Mouse (Mus musculus) midbrain, embryonic 13.5 days (tissue): ENCODE data around the gene Mog. TPM values are rescaled to one million over a fixed set of nuclear protein-coding genes. Genes with fewer than 3 reads are reported as not detected.
"Not testable (repeated sequence)": the region's sequence is repeated elsewhere in the genome, so short reads cannot be mapped to it uniquely, and the experiment has no call there.

Experiments used
- ATAC-seq: fragments of 200-750 bp; cut with Nextera tagmentation; 2 replicates; pipeline ENCODE4 v1.8.0; 2017; ENCODE audit warnings: mild to moderate bottlenecking, moderate TSS enrichment, moderate library complexity
- H3K27ac ChIP-seq: fragments of 300-500 bp; sonication (generic); 2 replicates; pipeline ENCODE4 v1.5.1; 2015; ENCODE audit warnings: inconsistent platforms, mild to moderate bottlenecking, moderate library complexity
- H3K27me3 ChIP-seq: fragments of 300-500 bp; sonication (generic); 2 replicates; pipeline ENCODE4 v1.6.1; 2015; ENCODE audit warnings: mild to moderate bottlenecking, inconsistent platforms
- H3K36me3 ChIP-seq: fragments of 300-500 bp; sonication (generic); 2 replicates; pipeline ENCODE4 v1.6.1; 2015; ENCODE audit warnings: mild to moderate bottlenecking, inconsistent platforms
- H3K4me1 ChIP-seq: fragments of 300-500 bp; sonication (generic); replicated peaks from 2 replicates; pipeline ENCODE4 v1.6.1; 2015; ENCODE audit warnings: inconsistent platforms
- H3K4me2 ChIP-seq: fragments of 300-500 bp; sonication (generic); replicated peaks from 2 replicates; pipeline ENCODE4 v1.6.1; 2015; ENCODE audit warnings: moderate library complexity, mild to moderate bottlenecking, inconsistent platforms
- H3K4me3 ChIP-seq: fragments of 300-500 bp; sonication (generic); replicated peaks from 2 replicates; pipeline ENCODE4 v1.5.1; 2015; ENCODE audit warnings: mild to moderate bottlenecking, inconsistent platforms
- H3K9ac ChIP-seq: fragments of 300-500 bp; sonication (generic); replicated peaks from 2 replicates; pipeline ENCODE4 v1.6.1; 2015; ENCODE audit warnings: mild to moderate bottlenecking, inconsistent platforms
- H3K9me3 ChIP-seq: fragments of 300-500 bp; sonication (generic); 2 replicates; pipeline ENCODE4 v1.6.1; 2016; ENCODE audit warnings: mild to moderate bottlenecking, inconsistent platforms
- WGBS: fragments of 180-500 bp; shearing (Covaris S2); methylation state at CpG from one replicate; pipeline ENCODE4 v1.1.7; 2015; 5-methylcytosine and 5-hydroxymethylcytosine counted together
- polyA plus RNA-seq: library from polyadenylated mRNA; unstranded; fragments of >200 nt; fragmentation: Nextera tagmentation; extraction: Ambion mirVana; gene quantifications from 2 replicates; pipeline ENCODE4 v1.2.1, GENCODE M21; 2015

The Mog gene
- polyA plus RNA-seq, 1 experiment from 2014 or later = 1.6 TPM

DNA sequence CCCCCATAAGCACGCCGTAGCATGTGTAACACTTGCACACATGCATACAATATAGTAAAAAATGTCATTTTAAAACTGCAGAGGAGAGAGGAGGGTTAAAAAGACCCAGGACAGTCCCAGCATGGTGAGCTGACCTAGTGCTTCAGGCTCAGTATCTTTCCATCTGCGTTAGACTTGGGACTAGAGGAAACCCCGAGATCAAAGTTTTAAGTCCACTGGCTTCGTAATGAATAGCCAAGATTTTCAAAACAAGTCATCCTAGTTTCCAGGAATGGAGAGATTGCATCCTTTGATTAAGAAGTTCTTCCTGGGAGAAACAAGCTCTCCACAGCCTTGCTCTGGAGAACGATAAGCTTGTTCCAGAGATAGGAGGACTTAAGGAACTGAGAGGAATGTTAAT lies 15.0 kb downstream of the Mog start:
- 93% methylated on average over 6 of the region's 6 CpGs for WGBS
- Histone ChIP-seq H3K27ac (no peak overlapping the region), H3K36me3 (peaks cover 79% of the 10 kb centered on the region), H3K27me3 (no peaks in the 10 kb centered on the region), H3K4me1 (peaks cover 32% of the 10 kb centered on the region), H3K9ac (no peak overlapping the region), H3K4me3 (no peak overlapping the region), H3K4me2 (no peak overlapping the region), H3K9me3 (no peaks in the 10 kb centered on the region)
- ATAC-seq = no peak

DNA sequence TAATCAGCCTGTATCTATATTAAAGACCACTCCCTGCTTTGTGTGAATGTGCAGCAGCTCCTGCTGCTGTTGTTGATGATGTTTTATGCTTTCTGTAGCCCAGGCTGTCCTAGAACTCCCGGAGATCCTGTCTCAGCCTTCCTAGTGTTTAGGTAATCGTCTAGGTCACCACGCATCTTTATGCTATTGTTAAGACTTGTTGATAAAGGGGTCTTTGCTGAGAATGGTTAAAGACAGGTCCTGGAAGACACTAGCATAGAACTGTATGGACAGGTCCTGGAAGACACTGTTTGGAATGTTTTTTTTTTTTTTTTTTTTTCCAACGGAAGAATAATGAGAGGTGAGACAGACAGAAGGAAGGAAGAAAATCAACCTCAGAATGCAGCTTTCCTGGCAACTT lies 19.8 kb downstream of the Mog start:
- WGBS = 22% methylated on average over 4 of the region's 4 CpGs
- H3K9me3 ChIP-seq = no peaks in the 10 kb centered on the region
- H3K9ac ChIP-seq = peak overlapping the region; percentile 96
- peaks cover 39% of the 10 kb centered on the region for H3K36me3 ChIP-seq
- peaks cover 19% of the 10 kb centered on the region for H3K4me1 ChIP-seq
- peak overlapping the region; percentile 96 for H3K27ac ChIP-seq
- ATAC-seq = no peak; the same call in 1 of the 2 replicates
- peak overlapping the region; percentile 84 for H3K4me3 ChIP-seq
- peak overlapping the region; percentile 66 for H3K4me2 ChIP-seq
- no peaks in the 10 kb centered on the region for H3K27me3 ChIP-seq

- Histone ChIP-seq H3K27me3 (no peaks in the 10 kb centered on the region), H3K9me3 (no peaks in the 10 kb centered on the region), H3K27ac (peak overlapping the region; percentile 96), H3K9ac (peak overlapping the region; percentile 96), H3K4me3 (peak overlapping the region; percentile 84), H3K4me1 (peaks cover 19% of the 10 kb centered on the region), H3K4me2 (peak overlapping the region; percentile 66), H3K36me3 (peaks cover 32% of the 10 kb centered on the region)
- WGBS = under 1% methylated on average over 49 of the region's 49 CpGs
- ATAC-seq = peak; percentile 87
These were observed 20.6 kb downstream of the Mog start for GRCm38 (mm10) chr17:37002364-37003330.

DNA sequence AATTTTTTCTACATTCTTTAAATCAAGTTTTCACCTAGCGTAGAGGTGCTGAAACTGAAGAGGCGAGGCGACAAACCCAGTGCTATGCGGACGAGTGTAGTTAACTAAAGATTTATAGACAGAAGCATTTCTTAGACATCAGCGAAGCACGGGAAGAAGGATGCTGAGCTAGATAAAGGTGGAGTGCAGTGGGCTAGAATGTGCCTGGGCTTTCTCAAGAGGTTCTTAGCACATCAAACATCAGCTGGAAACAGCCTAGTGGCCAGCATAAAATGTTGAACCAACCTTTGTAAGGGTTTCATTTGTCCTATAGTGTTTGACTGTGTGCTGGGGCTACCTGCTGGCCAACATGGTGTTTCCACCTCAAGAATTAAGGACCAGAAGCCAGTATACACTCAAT lies 22.3 kb downstream of the Mog start, which contains the start of gene Zfp57:
Zfp57 (plus strand) TSS at position 301 of the 400 bp plus-strand sequence.
- ATAC-seq = no peak
- H3K27ac ChIP-seq = peak within 1 kb of the TSS; percentile 96; the same call in 1 of the 2 replicates
- peaks cover 19% of the 10 kb centered on the region for H3K4me1 ChIP-seq
- no peak within 1 kb of the TSS for H3K9ac ChIP-seq
- H3K27me3 ChIP-seq = no peaks in the 10 kb centered on the region
- 97% methylated on average over 7 of the region's 7 CpGs for WGBS
- peak within 1 kb of the TSS; percentile 84 for H3K4me3 ChIP-seq
- H3K4me2 ChIP-seq = peak within 1 kb of the TSS; percentile 66
- H3K36me3 ChIP-seq = peaks cover 15% of the 10 kb centered on the region
- H3K9me3 ChIP-seq = no peaks in the 10 kb centered on the region

DNA sequence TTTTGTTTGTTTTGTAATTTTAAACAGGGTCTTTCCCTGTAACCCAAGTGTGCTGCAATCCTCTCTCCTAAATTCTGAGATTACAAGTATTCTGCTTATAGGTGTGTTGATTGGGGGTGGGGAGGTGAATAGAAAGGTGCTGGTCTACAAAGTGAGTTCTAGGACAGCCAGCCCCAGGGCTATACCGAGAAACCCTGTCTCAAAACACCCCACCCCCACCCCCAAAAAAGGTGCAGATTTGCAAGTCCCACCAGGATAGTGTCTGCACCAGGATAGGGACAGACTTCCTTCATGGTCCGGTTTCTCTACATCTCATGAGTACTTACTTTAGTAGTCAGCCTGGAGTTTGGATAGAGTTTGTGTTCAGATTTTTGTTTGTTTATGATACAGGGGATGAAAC lies 24.7 kb downstream of the Mog start:
- no peak overlapping the region for H3K9ac ChIP-seq
- ATAC-seq = no peak
- no peak overlapping the region for H3K27ac ChIP-seq
- no peaks in the 10 kb centered on the region; the same call in 1 of the 2 replicates for H3K4me1 ChIP-seq
- H3K4me2 ChIP-seq = no peak overlapping the region
- WGBS = 83% methylated on average over 2 of the region's 2 CpGs
- H3K9me3 ChIP-seq = no peaks in the 10 kb centered on the region
- H3K36me3 ChIP-seq = no peaks in the 10 kb centered on the region
- H3K27me3 ChIP-seq = no peaks in the 10 kb centered on the region
- no peak overlapping the region for H3K4me3 ChIP-seq

DNA sequence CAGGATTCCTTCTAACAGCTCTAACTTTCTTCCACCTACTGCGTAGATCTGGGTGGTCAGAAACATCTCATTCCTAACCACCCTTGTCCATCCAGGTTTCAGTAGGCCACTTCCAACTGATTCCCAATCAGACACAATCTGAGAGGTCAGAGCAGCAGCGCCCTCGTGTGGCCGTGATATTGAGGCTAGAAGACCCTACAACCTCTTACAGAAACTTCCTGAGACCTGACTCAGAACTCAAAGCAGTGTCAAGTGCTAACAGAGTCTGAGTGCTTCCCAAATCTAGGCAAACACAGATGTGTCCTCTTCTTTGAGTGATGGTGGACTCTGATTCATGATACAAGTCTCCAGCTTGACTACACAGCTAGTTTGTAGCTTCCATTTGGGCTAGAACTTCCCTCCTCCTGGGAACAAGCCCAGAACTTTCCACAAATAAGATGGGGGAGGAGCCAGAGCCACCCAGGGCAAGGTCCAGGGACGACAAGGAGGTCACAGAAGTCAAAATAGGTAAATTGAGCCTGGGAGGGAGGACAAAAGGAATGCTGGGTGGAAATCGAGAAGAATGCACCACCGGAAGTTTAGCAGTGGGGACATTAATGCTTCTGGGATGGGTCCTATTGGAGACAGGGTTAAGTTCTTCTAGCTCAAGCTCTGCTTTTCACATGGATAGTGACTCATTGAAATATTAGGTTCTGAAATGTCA lies 26.0 kb downstream of the Mog start:
- Histone ChIP-seq H3K27me3 (no peaks in the 10 kb centered on the region), H3K9me3 (no peaks in the 10 kb centered on the region), H3K9ac (no peak overlapping the region), H3K36me3 (no peaks in the 10 kb centered on the region), H3K4me1 (no peaks in the 10 kb centered on the region), H3K4me2 (no peak overlapping the region), H3K4me3 (no peak overlapping the region), H3K27ac (no peak overlapping the region)
- peak; percentile 53 for ATAC-seq
- WGBS = 29% methylated on average over 7 of the region's 7 CpGs

DNA sequence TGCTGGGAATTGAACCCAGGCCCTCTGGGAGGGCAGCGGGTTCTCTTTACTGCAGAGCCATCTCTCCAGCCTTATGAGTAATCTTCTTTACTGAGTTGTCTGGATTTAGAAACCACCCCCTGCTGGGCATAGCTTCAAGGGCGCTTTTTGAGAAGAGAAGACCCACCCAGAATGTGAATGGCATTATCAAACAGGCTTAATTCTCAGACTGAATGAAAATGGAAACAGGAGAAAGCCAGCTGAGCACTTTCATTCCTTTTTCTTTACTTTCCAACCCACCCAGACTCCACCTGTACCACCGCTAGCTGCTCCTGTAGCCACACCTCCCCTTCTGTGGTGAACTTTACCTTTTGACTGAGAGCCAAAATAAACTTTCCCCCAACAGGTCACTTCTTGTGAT lies 27.8 kb downstream of the Mog start:
- WGBS = 37% methylated on average over 3 of the region's 3 CpGs
- Histone ChIP-seq H3K9ac (no peak overlapping the region), H3K27me3 (no peaks in the 10 kb centered on the region), H3K4me3 (no peak overlapping the region), H3K36me3 (no peaks in the 10 kb centered on the region), H3K27ac (no peak overlapping the region), H3K4me2 (no peak overlapping the region), H3K4me1 (no peaks in the 10 kb centered on the region), H3K9me3 (no peaks in the 10 kb centered on the region)
- ATAC-seq = no peak

- Histone ChIP-seq H3K4me2 (no peak overlapping the region), H3K36me3 (no peaks in the 10 kb centered on the region), H3K9me3 (no peaks in the 10 kb centered on the region), H3K27ac (no peak overlapping the region), H3K27me3 (peaks cover 3% of the 10 kb centered on the region), H3K9ac (no peak overlapping the region), H3K4me3 (no peak overlapping the region), H3K4me1 (no peaks in the 10 kb centered on the region)
- ATAC-seq = no peak
- WGBS = 96% methylated on average over 2 of the region's 2 CpGs
These were observed 28.7 kb downstream of the Mog start for GRCm38 (mm10) chr17:36994528-36994927.

DNA sequence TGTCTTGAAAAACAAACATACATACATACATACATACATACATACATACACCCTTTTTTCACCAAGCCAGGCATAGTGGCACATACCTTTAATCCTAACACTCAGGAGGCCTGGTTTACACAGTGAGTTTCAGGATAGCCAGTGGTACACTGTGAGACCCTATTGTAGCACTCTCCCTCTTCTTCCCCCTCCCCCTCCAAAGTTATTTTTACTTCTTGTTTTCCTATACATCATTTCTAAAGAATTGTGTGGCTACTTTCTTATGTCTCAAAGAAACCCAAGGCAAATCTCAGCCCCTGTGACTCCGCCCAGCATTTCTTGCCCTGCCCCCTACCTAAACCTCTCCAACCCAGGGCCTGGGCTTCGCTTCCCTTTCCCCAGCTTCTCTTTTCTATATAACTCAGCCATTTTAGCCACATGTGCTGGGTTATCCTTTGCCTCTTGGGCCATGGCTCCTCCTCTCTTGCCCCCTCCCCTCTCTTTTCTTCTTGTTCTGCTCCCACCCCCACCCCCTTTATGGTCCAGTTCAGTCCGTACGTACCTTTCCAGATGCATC lies 29.4 kb downstream of the Mog start:
- WGBS = 85% methylated on average over 4 of the region's 4 CpGs

GRCm38 (mm10) chr17:36992336-36993104 lies 30.7 kb downstream of the Mog start:
- Histone ChIP-seq H3K36me3 (no peaks in the 10 kb centered on the region), H3K27me3 (peaks cover 24% of the 10 kb centered on the region), H3K4me1 (no peaks in the 10 kb centered on the region; the same call in 1 of the 2 replicates), H3K4me3 (no peak overlapping the region), H3K9me3 (no peaks in the 10 kb centered on the region), H3K9ac (no peak overlapping the region), H3K4me2 (no peak overlapping the region), H3K27ac (no peak overlapping the region)
- ATAC-seq = no peak
- WGBS = 86% methylated on average over 3 of the region's 3 CpGs

More for the DNA sequence above, 29.4 kb downstream of the Mog start:
- Histone ChIP-seq H3K9ac (no peak overlapping the region), H3K4me3 (no peak overlapping the region), H3K4me1 (no peaks in the 10 kb centered on the region), H3K4me2 (no peak overlapping the region), H3K27me3 (peaks cover 10% of the 10 kb centered on the region), H3K27ac (no peak overlapping the region), H3K36me3 (no peaks in the 10 kb centered on the region), H3K9me3 (no peaks in the 10 kb centered on the region)
- no peak for ATAC-seq

DNA sequence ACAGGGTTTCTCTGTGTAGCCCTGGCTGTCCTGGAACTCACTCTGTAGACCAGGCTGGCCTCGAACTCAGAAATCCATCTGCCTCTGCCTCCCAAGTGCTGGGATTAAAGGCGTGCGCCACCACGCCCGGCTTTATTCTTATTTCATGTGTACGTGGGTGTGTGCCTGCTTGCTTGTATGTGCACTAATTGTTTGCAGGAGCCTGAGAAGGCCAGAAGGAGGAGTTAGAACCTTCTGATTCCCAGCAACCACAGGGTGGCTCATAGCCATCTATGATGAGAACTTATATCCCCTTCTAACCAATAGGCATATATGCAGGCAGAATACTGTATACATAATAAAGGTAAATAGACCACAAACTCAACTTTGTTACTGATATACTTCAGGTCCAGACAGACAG lies 32.6 kb downstream of the Mog start:
- not testable (repeated sequence) for H3K36me3 ChIP-seq, H3K4me1 ChIP-seq, ATAC-seq, H3K27ac ChIP-seq, H3K9me3 ChIP-seq, H3K9ac ChIP-seq, H3K4me3 ChIP-seq, H3K4me2 ChIP-seq
- 93% methylated on average over 6 of the region's 6 CpGs for WGBS
- H3K27me3 ChIP-seq = peaks cover 31% of the 10 kb centered on the region
